Mouse (Mus musculus) T-helper 17 cell (primary cell): ENCODE results near the gene Ralgps1.

Source experiments
- in situ Hi-C, 2 experiments: fragments of 300-600 bp; cut with MboI, MseI; formaldehyde crosslinking; loops; 1 replicate in 1 of 2; 2 replicates in 1 of 2; pipeline ENCODE4 v1.15.1; 2025; ENCODE audit warnings: high pct_unique_total_duplicates in 2 of 2

Ralgps1 gene

DNA sequence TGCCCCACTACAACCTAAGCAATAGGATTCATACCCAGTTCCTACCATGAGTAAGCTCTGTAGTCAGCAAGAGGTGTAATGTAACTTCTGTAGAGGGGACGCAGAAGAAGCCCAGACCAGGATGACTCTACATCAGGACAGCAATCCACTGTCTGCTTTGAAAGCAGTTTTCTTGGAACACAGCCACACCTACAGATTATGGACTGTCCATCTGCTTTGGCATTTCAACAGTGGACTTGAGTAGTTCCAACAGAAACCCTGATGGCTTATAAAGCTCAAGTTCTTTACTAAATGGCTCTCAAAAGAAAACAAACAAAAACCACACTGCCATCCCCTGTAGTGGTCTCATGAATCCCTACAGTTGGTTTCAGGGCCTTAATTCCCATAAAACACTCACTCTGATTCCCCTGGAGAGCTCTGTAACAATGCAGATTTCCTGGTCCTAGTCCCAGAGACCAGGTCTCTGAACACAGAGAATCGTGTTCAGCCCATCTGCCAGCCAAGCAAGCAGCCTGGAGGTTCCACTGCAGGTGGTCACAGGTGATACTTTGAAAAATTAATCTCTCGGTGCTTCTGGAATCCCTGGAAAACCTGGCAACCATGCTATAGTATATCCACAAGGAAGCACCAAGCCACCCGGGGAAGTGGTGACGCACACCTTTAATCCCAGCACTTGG, 281.8 kb downstream of the Ralgps1 start:
- in situ Hi-C loops, result no loop called here

- in situ Hi-C loops, result no loop called here
Observed at GRCm38 (mm10) chr2:33086671-33087363, 284.5 kb downstream of the Ralgps1 start.

GRCm38 (mm10) chr2:33086016-33086596, 285.2 kb downstream of the Ralgps1 start:
- in situ Hi-C loops, result no loop called here

- in situ Hi-C loops, result no loop called here
Observed at GRCm38 (mm10) chr2:33084221-33084620, 287.1 kb downstream of the Ralgps1 start.
